Mouse (Mus musculus): ENCODE measurements at regions not wholly inside any gene's neighbourhood (a gene's known extent, or its start where the extent isn't known, plus 50 kb on each side); places are given as distances from the start of the nearest gene placed in this dataset.

DNA sequence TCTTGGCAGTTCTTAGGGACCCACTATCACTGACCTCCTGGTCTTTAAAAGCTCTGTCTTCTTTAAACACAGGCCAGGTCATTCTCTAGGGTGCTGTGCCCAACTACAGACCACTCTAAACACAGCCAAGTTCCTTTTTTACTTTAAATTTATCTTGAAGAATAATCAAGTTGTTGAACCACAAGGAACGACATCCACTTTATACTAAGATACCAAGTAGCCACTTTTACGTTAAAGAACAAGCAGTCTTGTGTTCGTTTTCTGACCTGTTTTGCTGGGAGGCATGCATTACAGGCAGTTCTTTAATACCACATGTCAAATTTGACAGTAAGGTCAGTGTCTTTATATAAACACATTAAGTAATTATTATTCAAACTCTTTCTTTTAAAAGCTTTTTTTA is 242.4 kb upstream of the Sstr1 start:
- TF ChIP-seq CTCF (conservative IDR thresholded peaks at IDR 0.05; ENCODE audit: low read length) (no peak), POU5F1 (IDR thresholded peaks at IDR 0.05; ENCODE audit: borderline replicate concordance, low read length) (no peak), NANOG (IDR thresholded peaks at IDR 0.05; ENCODE audit: borderline replicate concordance, low read length) (no peak)
